Mouse (Mus musculus) forebrain, postnatal 0 days (tissue): ENCODE measurements at regions not wholly inside any gene's neighbourhood (a gene's known extent, or its start where the extent isn't known, plus 50 kb on each side); places are given as distances from the start of the nearest gene placed in this dataset.
A peak's percentile ranks its signal among the peaks of the same experiment; 100 is the strongest.

Experiments used
- ATAC-seq: fragments of 200-750 bp; cut with Nextera tagmentation; 2 replicates; pipeline ENCODE4 v1.8.0; 2017; ENCODE audit warnings: mild to moderate bottlenecking, moderate library complexity
- DNase-seq: peaks from one replicate; pipeline ENCODE4 v3.0.0-alpha.2; 2015
- H3K27ac ChIP-seq: fragments of 300-500 bp; sonication (generic); 2 replicates; pipeline ENCODE4 v1.5.1; 2014; ENCODE audit warnings: low read depth, mild to moderate bottlenecking, antibody characterized with exemption, low read length, moderate library complexity, mixed read lengths
- H3K27me3 ChIP-seq: fragments of 300-500 bp; sonication (generic); 2 replicates; pipeline ENCODE4 v1.6.1; 2014; ENCODE audit warnings: mild to moderate bottlenecking, low read length, mixed read lengths; ENCODE audit not compliant: insufficient read depth
- H3K36me3 ChIP-seq: fragments of 300-500 bp; sonication (generic); 2 replicates; pipeline ENCODE4 v1.6.1; 2014; ENCODE audit warnings: mild to moderate bottlenecking, moderate library complexity; ENCODE audit not compliant: insufficient read depth
- H3K4me1 ChIP-seq: fragments of 300-500 bp; sonication (generic); 2 replicates; pipeline ENCODE4 v1.6.1; 2014; ENCODE audit warnings: antibody characterized with exemption; ENCODE audit not compliant: insufficient read depth
- H3K4me2 ChIP-seq: fragments of 300-500 bp; sonication (generic); 2 replicates; pipeline ENCODE4 v1.6.1; 2014; ENCODE audit warnings: low read depth, mild to moderate bottlenecking, moderate library complexity
- H3K4me3 ChIP-seq: fragments of 300-500 bp; sonication (generic); 2 replicates; pipeline ENCODE4 v1.5.1; 2014; ENCODE audit warnings: low read depth, low read length, mixed read lengths
- H3K9ac ChIP-seq: fragments of 300-500 bp; sonication (generic); 2 replicates; pipeline ENCODE4 v1.6.1; 2014; ENCODE audit warnings: mild to moderate bottlenecking
- H3K9me3 ChIP-seq: fragments of 300-500 bp; sonication (generic); 2 replicates; pipeline ENCODE4 v1.6.1; 2016; ENCODE audit warnings: low read length
- CTCF ChIP-seq: sonication (generic); IDR thresholded peaks from 2 replicates; pipeline ENCODE4 v1.5.1; 2016; ENCODE audit warnings: antibody characterized with exemption, control low read depth, low read depth
- WGBS: fragments of 180-500 bp; shearing (Covaris S2); extraction: QIAGEN DNeasy Blood & Tissue Kit; methylation state at CpG from one replicate; pipeline ENCODE4 v1.1.7; 2014; 5-methylcytosine and 5-hydroxymethylcytosine counted together

DNA sequence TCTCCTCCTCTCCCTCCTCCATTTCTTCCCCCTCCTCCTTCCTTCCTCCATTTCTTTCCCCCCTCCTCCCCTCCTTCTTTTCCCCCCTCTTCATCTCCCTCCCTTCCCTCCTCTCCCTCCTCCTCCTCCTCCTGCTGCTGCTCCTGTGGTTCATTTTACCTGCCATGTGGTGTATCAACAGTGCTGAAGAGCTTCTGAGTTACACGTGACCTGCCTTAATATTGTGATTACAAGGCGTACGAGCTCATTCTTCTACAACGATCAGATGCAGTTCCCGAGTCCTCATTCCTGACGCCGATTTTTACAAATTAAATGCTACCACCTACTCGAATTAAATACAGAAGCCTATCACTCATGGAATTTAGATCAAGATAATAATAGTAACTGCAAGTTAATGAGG is 113.6 kb downstream of the Gm9817 start:
- DNase-seq: peak; percentile 48

GRCm38 (mm10) chr13:45195562-45195961 is 117.1 kb downstream of the Gm9817 start:
- Histone ChIP-seq H3K4me2 (no peak overlapping the region), H3K9me3 (no peaks in the 10 kb centered on the region), H3K27ac (no peak overlapping the region), H3K36me3 (no peaks in the 10 kb centered on the region), H3K4me1 (no peaks in the 10 kb centered on the region), H3K9ac (no peak overlapping the region), H3K27me3 (no peaks in the 10 kb centered on the region), H3K4me3 (no peak overlapping the region)
- ATAC-seq: no peak
- no peak for DNase-seq
- no peak for TF ChIP-seq CTCF
- 83% methylated on average over 2 of the region's 2 CpGs for WGBS

More for the DNA sequence above, 113.6 kb downstream of the Gm9817 start:
- Histone ChIP-seq H3K9me3 (no peaks in the 10 kb centered on the region), H3K27me3 (no peaks in the 10 kb centered on the region), H3K9ac (no peak overlapping the region), H3K27ac (no peak overlapping the region), H3K4me3 (no peak overlapping the region; the same call in 1 of the 2 replicates), H3K4me2 (peak overlapping the region; percentile 26), H3K36me3 (no peaks in the 10 kb centered on the region), H3K4me1 (peaks cover 4% of the 10 kb centered on the region; the same call in 1 of the 2 replicates)
- ATAC-seq: peak; percentile 79; the same call in 1 of the 2 replicates
- TF ChIP-seq CTCF: no peak
- 25% methylated on average over 8 of the region's 8 CpGs for WGBS

DNA sequence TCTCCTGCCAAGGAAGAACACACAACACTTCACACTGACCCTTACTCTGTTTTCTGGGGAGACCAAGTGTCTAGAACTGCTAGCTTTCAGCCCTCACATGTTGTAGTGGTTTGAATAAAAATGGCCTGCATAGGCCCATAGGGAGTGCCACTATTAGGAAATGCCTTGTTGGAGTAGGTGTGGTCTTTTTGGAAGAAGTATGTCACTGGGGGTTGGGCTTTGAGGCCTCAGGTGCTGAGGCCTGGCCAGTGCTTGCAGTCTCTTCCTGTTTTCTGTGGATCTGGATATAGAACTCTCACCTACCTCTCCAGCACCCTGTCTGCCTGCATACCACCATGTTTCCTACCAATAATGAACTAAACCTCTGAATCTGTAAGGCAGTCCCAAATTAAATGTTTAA is 117.9 kb downstream of the Gm9817 start:
- Histone ChIP-seq H3K27ac (no peak overlapping the region), H3K9me3 (no peaks in the 10 kb centered on the region), H3K4me1 (no peaks in the 10 kb centered on the region), H3K9ac (no peak overlapping the region), H3K36me3 (no peaks in the 10 kb centered on the region), H3K4me3 (no peak overlapping the region), H3K27me3 (no peaks in the 10 kb centered on the region), H3K4me2 (no peak overlapping the region)
- TF ChIP-seq CTCF: no peak
- no peak for DNase-seq
- ATAC-seq: no peak

DNA sequence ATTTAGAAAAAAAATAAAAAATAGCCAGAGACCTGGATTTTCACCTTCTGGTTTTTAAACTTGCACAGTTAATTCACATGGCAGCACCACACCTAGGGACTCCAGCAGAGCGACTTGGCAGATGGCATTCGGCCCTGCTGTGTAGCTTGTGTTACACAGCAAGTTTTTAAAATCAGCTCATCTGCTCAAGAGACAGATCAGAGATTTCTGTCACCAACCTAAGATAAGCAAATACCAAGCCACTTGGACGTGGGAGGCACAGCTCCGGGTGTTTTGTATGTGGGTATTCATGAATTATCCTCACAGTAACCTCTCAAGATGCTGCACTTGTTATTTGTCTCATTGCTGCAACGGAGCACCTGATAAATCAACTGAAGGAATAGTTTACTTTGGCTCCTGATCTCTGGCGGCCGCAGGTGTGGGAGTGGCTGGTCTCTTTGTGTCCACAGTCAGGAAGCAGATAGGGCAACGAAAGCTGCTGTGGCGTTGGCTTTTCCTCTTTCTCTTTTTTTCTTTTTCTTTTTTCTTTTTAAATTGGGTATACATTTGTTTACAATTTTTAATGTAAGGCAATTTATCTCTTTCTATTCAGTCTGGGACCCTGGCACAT is 122.1 kb downstream of the Gm9817 start:
- Histone ChIP-seq H3K36me3 (no peaks in the 10 kb centered on the region), H3K4me1 (no peaks in the 10 kb centered on the region), H3K4me3 (no peak overlapping the region), H3K27me3 (no peaks in the 10 kb centered on the region), H3K4me2 (no peak overlapping the region), H3K9ac (no peak overlapping the region), H3K9me3 (no peaks in the 10 kb centered on the region), H3K27ac (no peak overlapping the region)
- no peak for TF ChIP-seq CTCF
- ATAC-seq (no peak), DNase-seq (no peak)
- WGBS: 79% methylated on average over 9 of the region's 9 CpGs

DNA sequence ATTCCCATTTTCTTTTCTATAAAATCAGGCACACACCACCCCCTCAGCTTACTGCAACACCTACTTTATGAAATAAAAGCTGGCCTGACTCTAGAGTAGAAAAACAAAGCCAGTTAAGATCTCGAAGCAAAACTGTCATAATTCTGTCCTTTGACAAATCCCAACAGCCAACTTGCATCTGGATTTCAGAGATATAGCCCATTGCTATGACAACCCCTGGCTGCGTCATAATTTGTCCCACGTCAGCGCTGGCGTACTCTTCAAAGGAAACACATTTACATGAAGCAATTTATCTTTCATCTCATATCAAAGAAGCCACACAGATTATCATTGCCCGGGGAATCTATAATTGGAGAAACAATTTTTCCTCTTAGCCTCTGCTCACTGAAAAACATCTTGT is 126.4 kb downstream of the Gm9817 start:
- H3K4me1 ChIP-seq: no peaks in the 10 kb centered on the region
- peak; percentile 68 for DNase-seq
- H3K27ac ChIP-seq: no peak overlapping the region
- TF ChIP-seq CTCF: no peak
- WGBS: 64% methylated on average over 6 of the region's 6 CpGs
- ATAC-seq: no peak; the same call in 1 of the 2 replicates
- no peak overlapping the region for H3K9ac ChIP-seq
- H3K27me3 ChIP-seq: no peaks in the 10 kb centered on the region
- H3K4me3 ChIP-seq: no peak overlapping the region
- no peaks in the 10 kb centered on the region for H3K9me3 ChIP-seq
- no peaks in the 10 kb centered on the region for H3K36me3 ChIP-seq
- H3K4me2 ChIP-seq: no peak overlapping the region

- DNase-seq: no peak
- WGBS: 89% methylated on average over 5 of the region's 5 CpGs
- H3K4me1 ChIP-seq: 0 out of 2 replicates have a peak, but pooled peaks cover 5% of the 10 kb centered on the region
- TF ChIP-seq CTCF: no peak
- no peak overlapping the region for H3K4me3 ChIP-seq
- no peak overlapping the region for H3K9ac ChIP-seq
- H3K27ac ChIP-seq: no peak overlapping the region
- H3K9me3 ChIP-seq: no peaks in the 10 kb centered on the region
- no peak overlapping the region for H3K4me2 ChIP-seq
- no peaks in the 10 kb centered on the region for H3K27me3 ChIP-seq
- no peaks in the 10 kb centered on the region for H3K36me3 ChIP-seq
- ATAC-seq: no peak
Observed at GRCm38 (mm10) chr13:45208540-45209197, 130.2 kb downstream of the Gm9817 start.

GRCm38 (mm10) chr13:45211241-45211640 is 132.7 kb downstream of the Gm9817 start:
- WGBS: 72% methylated on average over 9 of the region's 9 CpGs
- no peak for TF ChIP-seq CTCF
- Histone ChIP-seq H3K9ac (no peak overlapping the region), H3K4me2 (no peak overlapping the region), H3K9me3 (no peaks in the 10 kb centered on the region), H3K4me3 (no peak overlapping the region), H3K4me1 (0 out of 2 replicates have a peak, but pooled peaks cover 9% of the 10 kb centered on the region), H3K36me3 (no peaks in the 10 kb centered on the region), H3K27ac (no peak overlapping the region), H3K27me3 (no peaks in the 10 kb centered on the region)
- ATAC-seq: no peak
- no peak for DNase-seq
